Mouse (Mus musculus) megakaryocyte, embryonic 14.5 days (primary cell): ENCODE measurements around the gene Atg2a.

Experiments
- FLI1 ChIP-seq: IDR thresholded peaks from 2 replicates; pipeline ENCODE4 v1.6.1; 2012; ENCODE audit warnings: low read length, inconsistent platforms, mixed read lengths
- GATA1 ChIP-seq: IDR thresholded peaks from 3 replicates; pipeline ENCODE4 v1.6.1; 2012; ENCODE audit warnings: mixed read lengths, low read length, inconsistent platforms, borderline replicate concordance

DNA sequence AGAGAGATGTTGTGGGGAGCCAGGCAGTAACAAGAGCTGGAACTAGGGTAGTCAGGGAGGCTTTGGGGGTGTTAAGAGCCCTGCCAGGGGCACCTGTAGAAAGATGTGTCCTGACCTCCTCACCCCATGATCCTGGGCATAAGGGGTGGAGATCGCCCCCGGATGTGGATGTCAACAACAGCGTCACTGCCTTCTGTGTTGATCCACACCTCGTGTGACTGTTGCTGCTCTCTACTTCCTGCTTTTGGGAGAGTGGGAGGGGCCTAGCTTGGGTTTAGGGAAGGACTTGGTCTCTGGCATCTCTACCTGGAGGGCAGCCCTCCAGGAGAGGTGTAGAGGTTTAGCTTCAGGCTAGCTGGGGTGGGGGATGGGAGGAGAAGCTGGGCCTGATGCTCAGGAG lies 813 bp downstream of the Atg2a start:
- no peak for TF ChIP-seq GATA1
- no peak for TF ChIP-seq FLI1
